Mouse (Mus musculus): Measurements from ENCODE around the gene Gdpd5. TPM values are rescaled to one million over a fixed set of nuclear protein-coding genes. Genes with fewer than 3 reads are reported as not detected.

Gdpd5 gene
- total RNA-seq (2014; rRNA removed) (40.5 and 47.6 TPM in 2 replicates), polyA plus RNA-seq (2015; fragmentation: Nextera tagmentation; extraction: Ambion mirVana) (26.7 and 26.8 TPM in 2 replicates)

- TF ChIP-seq CTCF (IDR thresholded peaks at IDR 0.05; ENCODE audit: low read depth) = no peak
- H3K4me1 ChIP-seq (ENCODE audit: insufficient read depth, low read length) = peaks cover 29% of the 10 kb centered on the region
- peak; percentile 97 for ATAC-seq
- H3K9me3 ChIP-seq (ENCODE audit: low read length) = no peaks in the 10 kb centered on the region
- H3K27ac ChIP-seq = peak within 1 kb of the TSS; percentile 90
- peak within 1 kb of the TSS; percentile 64 for H3K9ac ChIP-seq (replicated peaks; ENCODE audit: low read length)
- H3K4me3 ChIP-seq (ENCODE audit: low read length) = peak within 1 kb of the TSS; percentile 75
- peak within 1 kb of the TSS; percentile 94 for H3K4me2 ChIP-seq (ENCODE audit: low read depth, low read length)
- DNase-seq (ENCODE audit: low spot score) = peak; percentile 99
- WGBS = 1% methylated on average over 73 of the region's 73 CpGs
- no peaks in the 10 kb centered on the region for H3K27me3 ChIP-seq (ENCODE audit: insufficient read depth, low read length)
- no peaks in the 10 kb centered on the region for H3K36me3 ChIP-seq (ENCODE audit: insufficient read depth, low read length)
Observed at GRCm38 (mm10) chr7:99381214-99382087, at the start of gene Gdpd5. Gene Gdpd5 (plus strand): TSS chr7:99381414.

- no peak overlapping the region for H3K9ac ChIP-seq (replicated peaks; ENCODE audit: low read length)
- no peak overlapping the region for H3K27ac ChIP-seq
- H3K27me3 ChIP-seq (ENCODE audit: insufficient read depth, low read length) = no peaks in the 10 kb centered on the region
- ATAC-seq = 0 out of 2 replicates have a peak, but pooled peaks have one; percentile 50
- no peaks in the 10 kb centered on the region for H3K9me3 ChIP-seq (ENCODE audit: low read length)
- peak; percentile 74 for DNase-seq (ENCODE audit: low spot score)
- no peak overlapping the region for H3K4me3 ChIP-seq (ENCODE audit: low read length)
- H3K4me2 ChIP-seq (ENCODE audit: low read depth, low read length) = no peak overlapping the region
- peaks cover 21% of the 10 kb centered on the region for H3K36me3 ChIP-seq (ENCODE audit: insufficient read depth, low read length)
- TF ChIP-seq CTCF (IDR thresholded peaks at IDR 0.05; ENCODE audit: low read depth) = peak; percentile 85
- WGBS = 46% methylated on average over 12 of the region's 12 CpGs
- no peaks in the 10 kb centered on the region for H3K4me1 ChIP-seq (ENCODE audit: insufficient read depth, low read length)
Observed at GRCm38 (mm10) chr7:99332774-99333480, 48.3 kb upstream of the Gdpd5 start.

- Histone ChIP-seq H3K27ac (no peak overlapping the region), H3K4me3 (ENCODE audit: low read length) (no peak overlapping the region), H3K9me3 (ENCODE audit: low read length) (no peaks in the 10 kb centered on the region), H3K36me3 (ENCODE audit: insufficient read depth, low read length) (peaks cover 17% of the 10 kb centered on the region), H3K4me2 (ENCODE audit: low read depth, low read length) (no peak overlapping the region), H3K27me3 (ENCODE audit: insufficient read depth, low read length) (no peaks in the 10 kb centered on the region), H3K9ac (replicated peaks; ENCODE audit: low read length) (no peak overlapping the region), H3K4me1 (ENCODE audit: insufficient read depth, low read length) (no peaks in the 10 kb centered on the region)
- ATAC-seq (no peak), DNase-seq (ENCODE audit: low spot score) (no peak)
- no peak for TF ChIP-seq CTCF (IDR thresholded peaks at IDR 0.05; ENCODE audit: low read depth)
- 82% methylated on average over 8 of the region's 8 CpGs for WGBS
Observed at GRCm38 (mm10) chr7:99340736-99341135, 40.5 kb upstream of the Gdpd5 start.

- Histone ChIP-seq H3K4me2 (ENCODE audit: low read depth, low read length) (no peak overlapping the region), H3K4me1 (ENCODE audit: insufficient read depth, low read length) (no peaks in the 10 kb centered on the region), H3K27ac (no peak overlapping the region), H3K27me3 (ENCODE audit: insufficient read depth, low read length) (no peaks in the 10 kb centered on the region), H3K36me3 (ENCODE audit: insufficient read depth, low read length) (no peaks in the 10 kb centered on the region), H3K4me3 (ENCODE audit: low read length) (no peak overlapping the region), H3K9ac (replicated peaks; ENCODE audit: low read length) (no peak overlapping the region), H3K9me3 (ENCODE audit: low read length) (no peaks in the 10 kb centered on the region)
- no peak for TF ChIP-seq CTCF (IDR thresholded peaks at IDR 0.05; ENCODE audit: low read depth)
- ATAC-seq (no peak), DNase-seq (ENCODE audit: low spot score) (no peak)
- WGBS = 85% methylated on average over 4 of the region's 4 CpGs
Observed at GRCm38 (mm10) chr7:99343577-99343976, 37.6 kb upstream of the Gdpd5 start.

- H3K27ac ChIP-seq = no peak overlapping the region
- peaks cover 18% of the 10 kb centered on the region for H3K4me1 ChIP-seq (ENCODE audit: insufficient read depth, low read length)
- no peak for DNase-seq (ENCODE audit: low spot score)
- ATAC-seq = no peak
- no peaks in the 10 kb centered on the region for H3K36me3 ChIP-seq (ENCODE audit: insufficient read depth, low read length)
- H3K9me3 ChIP-seq (ENCODE audit: low read length) = no peaks in the 10 kb centered on the region
- H3K9ac ChIP-seq (replicated peaks; ENCODE audit: low read length) = no peak overlapping the region
- H3K4me3 ChIP-seq (ENCODE audit: low read length) = no peak overlapping the region
- no peak overlapping the region for H3K4me2 ChIP-seq (ENCODE audit: low read depth, low read length)
- TF ChIP-seq CTCF (IDR thresholded peaks at IDR 0.05; ENCODE audit: low read depth) = no peak
- H3K27me3 ChIP-seq (ENCODE audit: insufficient read depth, low read length) = no peaks in the 10 kb centered on the region
- WGBS = 94% methylated on average over 10 of the region's 10 CpGs
Observed at GRCm38 (mm10) chr7:99347268-99347667, 33.9 kb upstream of the Gdpd5 start.

- Histone ChIP-seq H3K9ac (replicated peaks; ENCODE audit: low read length) (no peak overlapping the region), H3K27ac (no peak overlapping the region), H3K9me3 (ENCODE audit: low read length) (no peaks in the 10 kb centered on the region), H3K36me3 (ENCODE audit: insufficient read depth, low read length) (no peaks in the 10 kb centered on the region), H3K27me3 (ENCODE audit: insufficient read depth, low read length) (no peaks in the 10 kb centered on the region), H3K4me1 (ENCODE audit: insufficient read depth, low read length) (peaks cover 21% of the 10 kb centered on the region), H3K4me3 (ENCODE audit: low read length) (no peak overlapping the region), H3K4me2 (ENCODE audit: low read depth, low read length) (no peak overlapping the region)
- WGBS = 95% methylated on average over 26 of the region's 26 CpGs
- no peak for DNase-seq (ENCODE audit: low spot score)
- no peak for ATAC-seq
- no peak for TF ChIP-seq CTCF (IDR thresholded peaks at IDR 0.05; ENCODE audit: low read depth)
Observed at GRCm38 (mm10) chr7:99348883-99349282, 32.3 kb upstream of the Gdpd5 start.

Data from hindbrain, postnatal 0 days (tissue).